ENCODE assay signal across 18 mouse cellular contexts in genomic region chr5:148750002-148750734, GRCm38 (mm10).
A peak's percentile ranks its signal among the peaks of the same experiment; 100 is the strongest.
DNase-seq lines count a peak whose midpoint lies in the region; ATAC-seq and TF ChIP-seq lines count a peak whose summit lies in the region.
"Had no signal": no experiment of that assay in that cellular context is flagged by ENCODE, and none has a peak within 500 bp of the region (broad histone marks: within the 10 kb centered on the region; RNA-seq: fewer than 3 reads in every experiment).

No protein-coding gene starts in this region.

- ATAC-seq in stomach, postnatal 0 days (ENCODE audit: low FRiP score, low TSS enrichment), result no peak
- ATAC-seq: forebrain, embryonic 13.5 days; hindbrain, embryonic 16.5 days; midbrain, embryonic 15.5 days had no signal

- no peak overlapping the region for H3K27ac ChIP-seq in layer of hippocampus, adult 2 months
- no peak overlapping the region for H3K27ac ChIP-seq in stomach, postnatal 0 days (replicated peaks)
- H3K27ac ChIP-seq: embryonic facial prominence, embryonic 15.5 days; forebrain, embryonic 13.5 days; heart, embryonic 10.5 days; limb, embryonic 13.5 days; midbrain, embryonic 15.5 days had no signal

- H3K9ac ChIP-seq in stomach, postnatal 0 days (ENCODE audit: low read length), result no peak overlapping the region
- H3K9ac ChIP-seq: embryonic facial prominence, embryonic 15.5 days; forebrain, embryonic 13.5 days; limb, embryonic 13.5 days; midbrain, embryonic 15.5 days had no signal

- H3K27me3 ChIP-seq in stomach, postnatal 0 days (ENCODE audit: control insufficient read depth, insufficient read depth, low read length), result no peaks in the 10 kb centered on the region
- H3K27me3 ChIP-seq: embryonic facial prominence, embryonic 15.5 days; forebrain, embryonic 13.5 days; limb, embryonic 13.5 days; midbrain, embryonic 15.5 days had no signal

- intact Hi-C loops in left cerebral cortex, postnatal 36 days (cut with DNase I), result no loop called here

- no peaks in the 10 kb centered on the region for H3K9me3 ChIP-seq in stomach, postnatal 0 days (ENCODE audit: control insufficient read depth, low read length)
- H3K9me3 ChIP-seq: embryonic facial prominence, embryonic 15.5 days; forebrain, embryonic 13.5 days; heart, embryonic 10.5 days; midbrain, embryonic 15.5 days had no signal

- no peak overlapping the region for H3K4me3 ChIP-seq in layer of hippocampus, adult 2 months
- no peak overlapping the region for H3K4me3 ChIP-seq in stomach, postnatal 0 days (ENCODE audit: low read depth, low read length)
- H3K4me3 ChIP-seq: embryonic facial prominence, embryonic 15.5 days; forebrain, embryonic 13.5 days; heart, embryonic 10.5 days; limb, embryonic 13.5 days; midbrain, embryonic 15.5 days had no signal

- 84% methylated on average over 16 of the region's 16 CpGs for WGBS in stomach, postnatal 0 days

- TF ChIP-seq EP300 in stomach, postnatal 0 days (optimal IDR thresholded peaks at IDR 0.05), result no peak

- no peak overlapping the region for H3K4me2 ChIP-seq in stomach, postnatal 0 days (replicated peaks; ENCODE audit: low read depth)
- H3K4me2 ChIP-seq: embryonic facial prominence, embryonic 15.5 days; forebrain, embryonic 13.5 days; limb, embryonic 13.5 days; midbrain, embryonic 15.5 days had no signal

- DNase-seq in layer of hippocampus, adult 2 months (ENCODE audit: low spot score in 2 of 2), result peak; percentile 37 to 45
- no peak for DNase-seq in layer of hippocampus, postnatal 25 days (ENCODE audit: extremely low spot score in 1 of 2, low spot score in 1 of 2)
- DNase-seq in CD4-positive, CD25-positive, alpha-beta regulatory T cell, adult 2 months (ENCODE audit: low read depth, low spot score), result peak; percentile 54
- DNase-seq in frontal cortex, postnatal 25 days (ENCODE audit: low spot score in 2 of 2), result peak; percentile 29 to 36
- DNase-seq in left cerebral cortex, postnatal 36 days (ENCODE audit: low spot score in 2 of 2), result peak; percentile 51 to 66
- DNase-seq in cerebellum, postnatal 25 days, result no peak
- no peak for DNase-seq in stomach, postnatal 0 days (ENCODE audit: low spot score)
- no peak for DNase-seq in kidney, postnatal 36 days
- DNase-seq: adrenal gland, adult 8-10 months; gastrocnemius, postnatal 10 days; kidney, adult 9 months; lung, postnatal 36 days had no signal

- no peaks in the 10 kb centered on the region for H3K36me3 ChIP-seq in stomach, postnatal 0 days (ENCODE audit: control insufficient read depth, insufficient read depth, low read length)
- H3K36me3 ChIP-seq: embryonic facial prominence, embryonic 15.5 days; heart, embryonic 10.5 days; limb, embryonic 13.5 days; midbrain, embryonic 15.5 days had no signal

- TF ChIP-seq CTCF in layer of hippocampus, adult 2 months (conservative IDR thresholded peaks at IDR 0.05), result no peak
- TF ChIP-seq CTCF in stomach, postnatal 0 days (IDR thresholded peaks at IDR 0.05; ENCODE audit: low read depth), result no peak

- H3K4me1 ChIP-seq in stomach, postnatal 0 days (replicated peaks; ENCODE audit: control insufficient read depth, insufficient read depth), result no peaks in the 10 kb centered on the region
- H3K4me1 ChIP-seq: forebrain, embryonic 13.5 days; heart, embryonic 10.5 days; limb, embryonic 13.5 days; midbrain, embryonic 15.5 days had no signal

Comparison
In these comparisons a context has a peak if more than half of its experiments do, and no peak if none do; other contexts are left out.
1. DNase-seq: peak in layer of hippocampus, adult 2 months (2 of 2), CD4-positive, CD25-positive, alpha-beta regulatory T cell, adult 2 months (single experiment), frontal cortex, postnatal 25 days (2 of 2) and left cerebral cortex, postnatal 36 days (2 of 2); none in layer of hippocampus, postnatal 25 days (0 of 2), cerebellum, postnatal 25 days (0 of 2), stomach, postnatal 0 days (single experiment) and kidney, postnatal 36 days (0 of 2).